Mouse (Mus musculus): ENCODE measurements around the gene Camta1.

DNA sequence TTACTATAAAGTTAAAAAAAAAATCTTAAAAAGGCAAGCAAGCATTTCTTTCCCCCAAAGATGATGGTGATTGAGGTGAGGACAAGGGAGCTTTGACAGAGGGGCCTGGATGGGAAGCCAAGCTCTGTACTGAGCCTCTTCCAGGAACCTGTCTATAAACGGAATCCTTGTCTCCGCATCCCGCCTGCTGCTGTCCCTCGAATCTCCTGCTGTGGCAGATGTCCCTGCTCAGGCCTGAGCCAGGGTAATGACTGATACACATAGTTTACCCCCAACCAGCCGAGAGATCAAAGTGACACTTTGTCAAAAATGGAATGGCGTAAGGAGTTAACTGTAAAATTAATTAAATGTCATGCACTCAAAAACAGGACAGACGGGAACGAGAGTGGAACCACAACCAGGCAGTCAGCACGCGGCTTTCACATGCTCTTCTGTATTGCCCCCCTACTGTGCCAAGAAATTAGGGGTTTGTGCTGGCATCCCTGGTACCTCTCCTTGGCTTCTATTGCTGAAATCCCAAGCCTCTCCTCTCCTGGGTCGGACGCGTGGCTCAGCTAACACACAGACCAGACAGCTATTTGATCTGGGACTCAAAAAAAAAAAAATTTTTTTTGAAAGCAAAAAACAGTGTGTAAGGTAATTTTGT lies 37.0 kb upstream of the Camta1 start:
- TF ChIP-seq CTCF (IDR thresholded peaks at IDR 0.05; ENCODE audit: low read depth) = no peak
- TF ChIP-seq EP300 (optimal IDR thresholded peaks at IDR 0.05) = no peak

Measured in stomach, postnatal 0 days (tissue).